Mouse (Mus musculus): ENCODE measurements around the gene Edaradd. TPM values are rescaled to one million over a fixed set of nuclear protein-coding genes. Genes with fewer than 3 reads are reported as not detected.

Edaradd gene
- total RNA-seq, 2 experiments from 2014 or later: 0.04 TPM; not detected in 1

GRCm38 (mm10) chr13:12522346-12522745 is 2.1 kb upstream of the Edaradd start:
- intact Hi-C loops (cut with DNase I; ENCODE audit: low total_unique reads): no loop called here
- DNase-seq: no peak

- no peak for DNase-seq
- intact Hi-C loops (cut with DNase I; ENCODE audit: low total_unique reads): no loop called here
Observed at GRCm38 (mm10) chr13:12519371-12519770, 867 bp downstream of the Edaradd start.

- no peak for DNase-seq
- intact Hi-C loops (cut with DNase I; ENCODE audit: low total_unique reads): no loop called here
Observed at GRCm38 (mm10) chr13:12511189-12511965, 8.9 kb downstream of the Edaradd start.

GRCm38 (mm10) chr13:12510032-12510431 is 10.2 kb downstream of the Edaradd start:
- no peak for DNase-seq
- intact Hi-C loops (cut with DNase I; ENCODE audit: low total_unique reads): no loop called here

- DNase-seq: no peak
- intact Hi-C loops (cut with DNase I; ENCODE audit: low total_unique reads): no loop called here
Observed at GRCm38 (mm10) chr13:12507426-12507825, 12.8 kb downstream of the Edaradd start.

- intact Hi-C loops (cut with DNase I; ENCODE audit: low total_unique reads): no loop called here
- no peak for DNase-seq
Observed at GRCm38 (mm10) chr13:12505359-12505758, 14.9 kb downstream of the Edaradd start.

- intact Hi-C loops (cut with DNase I; ENCODE audit: low total_unique reads): no loop called here
- DNase-seq: no peak
Observed at GRCm38 (mm10) chr13:12503238-12503751, 16.9 kb downstream of the Edaradd start.

- intact Hi-C loops (cut with DNase I; ENCODE audit: low total_unique reads): no loop called here
- no peak for DNase-seq
Observed at GRCm38 (mm10) chr13:12502665-12503237, 17.5 kb downstream of the Edaradd start.

GRCm38 (mm10) chr13:12499107-12499506 is 21.1 kb downstream of the Edaradd start:
- no peak for DNase-seq
- intact Hi-C loops (cut with DNase I; ENCODE audit: low total_unique reads): no loop called here

- intact Hi-C loops (cut with DNase I; ENCODE audit: low total_unique reads): no loop called here
- no peak for DNase-seq
Observed at GRCm38 (mm10) chr13:12497809-12498208, 22.4 kb downstream of the Edaradd start.

GRCm38 (mm10) chr13:12494750-12495149 is 25.5 kb downstream of the Edaradd start:
- intact Hi-C loops (cut with DNase I; ENCODE audit: low total_unique reads): no loop called here
- no peak for DNase-seq

GRCm38 (mm10) chr13:12492515-12492914 is 27.7 kb downstream of the Edaradd start:
- intact Hi-C loops (cut with DNase I; ENCODE audit: low total_unique reads): no loop called here

GRCm38 (mm10) chr13:12485640-12486039 is 34.6 kb downstream of the Edaradd start:
- DNase-seq: no peak
- intact Hi-C loops (cut with DNase I; ENCODE audit: low total_unique reads): no loop called here

More at GRCm38 (mm10) chr13:12492515-12492914, 27.7 kb downstream of the Edaradd start:
- no peak for DNase-seq

GRCm38 (mm10) chr13:12485197-12485596 is 35.0 kb downstream of the Edaradd start:
- intact Hi-C loops (cut with DNase I; ENCODE audit: low total_unique reads): no loop called here

GRCm38 (mm10) chr13:12479802-12480201 is 40.4 kb downstream of the Edaradd start:
- no peak for DNase-seq
- intact Hi-C loops (cut with DNase I; ENCODE audit: low total_unique reads): loop anchor here (5.0 kb wide), 2 partner anchors 197 to 937 kb away; no protein-coding TSS in a partner anchor

More at GRCm38 (mm10) chr13:12485197-12485596, 35.0 kb downstream of the Edaradd start:
- no peak for DNase-seq

GRCm38 (mm10) chr13:12478301-12478700 is 41.9 kb downstream of the Edaradd start:
- no peak for DNase-seq
- intact Hi-C loops (cut with DNase I; ENCODE audit: low total_unique reads): loop anchor here (5.0 kb wide), 2 partner anchors 199 to 939 kb away; no protein-coding TSS in a partner anchor

- no peak for DNase-seq
- intact Hi-C loops (cut with DNase I; ENCODE audit: low total_unique reads): loop anchor here (5.0 kb wide), 2 partner anchors 200 to 940 kb away; no protein-coding TSS in a partner anchor
Observed at GRCm38 (mm10) chr13:12476886-12477285, 43.4 kb downstream of the Edaradd start.

GRCm38 (mm10) chr13:12475239-12475638 is 45.0 kb downstream of the Edaradd start:
- intact Hi-C loops (cut with DNase I; ENCODE audit: low total_unique reads): loop anchor here (5.0 kb wide), 2 partner anchors 202 to 942 kb away; no protein-coding TSS in a partner anchor
- DNase-seq: no peak

GRCm38 (mm10) chr13:12473724-12474378 is 46.4 kb downstream of the Edaradd start:
- peak; percentile 67 for DNase-seq
- intact Hi-C loops (cut with DNase I; ENCODE audit: low total_unique reads): no loop called here

- intact Hi-C loops (cut with DNase I; ENCODE audit: low total_unique reads): no loop called here
- DNase-seq: no peak
Observed at GRCm38 (mm10) chr13:12468488-12468887, 51.8 kb downstream of the Edaradd start.

Data from gastrocnemius, postnatal 14 days (tissue).